In genomic region chr7:118855877-118856304, GRCm38 (mm10) we compare ENCODE assay signal across 8 mouse cellular contexts. TPM values are rescaled to one million over a fixed set of nuclear protein-coding genes. Genes with fewer than 3 reads are reported as not detected.
DNase-seq lines count a peak whose midpoint lies in the region; ATAC-seq and TF ChIP-seq lines count a peak whose summit lies in the region.

Gene Knop1, minus strand, starts transcription at chr7:118856254.

- H3K27me3 ChIP-seq in kidney, postnatal 0 days (ENCODE audit: insufficient read depth, low read length) = no peaks in the 10 kb centered on the region
- H3K27me3 ChIP-seq in forebrain, postnatal 0 days (ENCODE audit: insufficient read depth, low read length) = no peaks in the 10 kb centered on the region
- H3K27me3 ChIP-seq in hindbrain, embryonic 15.5 days = no peaks in the 10 kb centered on the region

- H3K36me3 ChIP-seq in kidney, postnatal 0 days (ENCODE audit: insufficient read depth, low read length) = peaks cover 15% of the 10 kb centered on the region; the same call in 1 of the 2 replicates
- H3K36me3 ChIP-seq in forebrain, postnatal 0 days (ENCODE audit: insufficient read depth) = peaks cover 17% of the 10 kb centered on the region
- H3K36me3 ChIP-seq in hindbrain, embryonic 15.5 days = peaks cover 10% of the 10 kb centered on the region; the same call in 1 of the 2 replicates

- DNase-seq in kidney, postnatal 0 days (ENCODE audit: low spot score) = peak; percentile 44
- DNase-seq in kidney, postnatal 25 days = no peak
- no peak for DNase-seq in forebrain, postnatal 0 days
- DNase-seq in lung, postnatal 36 days = peak; percentile 38
- no peak for DNase-seq in thymus, postnatal 10 days (ENCODE audit: low spot score in 2 of 2)
- DNase-seq in kidney, adult 9 months = no peak

- H3K27ac ChIP-seq in kidney, postnatal 0 days = peak within 1 kb of the TSS; percentile 77
- peak within 1 kb of the TSS; percentile 83 for H3K27ac ChIP-seq in forebrain, postnatal 0 days (ENCODE audit: low read depth, low read length)
- peak within 1 kb of the TSS; percentile 88 for H3K27ac ChIP-seq in hindbrain, embryonic 15.5 days (replicated peaks)

- H3K4me3 ChIP-seq in kidney, postnatal 0 days (replicated peaks; ENCODE audit: low read depth, low read length) = peak within 1 kb of the TSS; percentile 91
- peak within 1 kb of the TSS; percentile 77 for H3K4me3 ChIP-seq in forebrain, postnatal 0 days (ENCODE audit: low read depth, low read length)
- peak within 1 kb of the TSS; percentile 94 for H3K4me3 ChIP-seq in hindbrain, embryonic 15.5 days

- peak within 1 kb of the TSS; percentile 90 for H3K4me2 ChIP-seq in kidney, postnatal 0 days (ENCODE audit: low read length)
- peak within 1 kb of the TSS; percentile 70 for H3K4me2 ChIP-seq in forebrain, postnatal 0 days (ENCODE audit: low read depth)
- H3K4me2 ChIP-seq in hindbrain, embryonic 15.5 days = peak within 1 kb of the TSS; percentile 85

- 0 out of 2 replicates have a peak, but pooled peaks cover 4% of the 10 kb centered on the region for H3K4me1 ChIP-seq in kidney, postnatal 0 days (replicated peaks; ENCODE audit: insufficient read depth, low read length)
- H3K4me1 ChIP-seq in forebrain, postnatal 0 days (ENCODE audit: insufficient read depth) = peaks cover 12% of the 10 kb centered on the region
- H3K4me1 ChIP-seq in hindbrain, embryonic 15.5 days (replicated peaks) = peaks cover 26% of the 10 kb centered on the region

- peak; percentile 68; the same call in 1 of the 2 replicates for ATAC-seq in kidney, postnatal 0 days (replicated peaks; ENCODE audit: low FRiP score, low read depth)
- ATAC-seq in activated CD4-positive, CD25-positive, alpha-beta regulatory T cell, adult 4 months = peak; percentile 16
- ATAC-seq in forebrain, postnatal 0 days = peak; percentile 76
- ATAC-seq in hindbrain, embryonic 15.5 days (ENCODE audit: low FRiP score, low read depth) = peak; percentile 88; the same call in 1 of the 2 replicates

- WGBS in kidney, postnatal 0 days = under 1% methylated on average over 46 of the region's 46 CpGs
- 1% methylated on average over 46 of the region's 46 CpGs for WGBS in forebrain, postnatal 0 days
- under 1% methylated on average over 44 of the region's 46 CpGs for WGBS in hindbrain, embryonic 15.5 days

- H3K9ac ChIP-seq in kidney, postnatal 0 days (ENCODE audit: low read depth, low read length) = peak within 1 kb of the TSS; percentile 75
- H3K9ac ChIP-seq in forebrain, postnatal 0 days = peak within 1 kb of the TSS; percentile 71
- H3K9ac ChIP-seq in hindbrain, embryonic 15.5 days = peak within 1 kb of the TSS; percentile 75

- TF ChIP-seq CTCF in kidney, postnatal 0 days (IDR thresholded peaks at IDR 0.05; ENCODE audit: low read depth) = no peak
- TF ChIP-seq CTCF in forebrain, postnatal 0 days (IDR thresholded peaks at IDR 0.05; ENCODE audit: low read depth) = no peak

- no peaks in the 10 kb centered on the region for H3K9me3 ChIP-seq in kidney, postnatal 0 days (replicated peaks; ENCODE audit: low read length)
- no peaks in the 10 kb centered on the region for H3K9me3 ChIP-seq in forebrain, postnatal 0 days (ENCODE audit: low read length)
- H3K9me3 ChIP-seq in hindbrain, embryonic 15.5 days = no peaks in the 10 kb centered on the region

RNA-seq across cellular contexts. Expression of gene Knop1, which starts in this region (rescaled TPM):
- 101 TPM in 2 replicates for polyA plus RNA-seq in kidney, postnatal 0 days (2015; fragmentation: Nextera tagmentation; extraction: Ambion mirVana)
- polyA plus RNA-seq in activated CD4-positive, CD25-positive, alpha-beta regulatory T cell, adult 4 months (2017; shearing (Covaris generic)) = 10 to 100 TPM; 22.5 to 26.4 TPM
- total RNA-seq in forebrain, postnatal 0 days (2014; rRNA removed) = 30.2 and 41.5 TPM in 2 replicates
- polyA plus RNA-seq in forebrain, postnatal 0 days (2015; fragmentation: Nextera tagmentation; extraction: Ambion mirVana) = 65.6 and 75.0 TPM in 2 replicates
- polyA plus RNA-seq in hindbrain, embryonic 15.5 days (2015; fragmentation: Nextera tagmentation; extraction: Ambion mirVana) = 70.1 TPM in 2 replicates

Comparison
In these comparisons a context has a peak if more than half of its experiments do, and no peak if none do; other contexts are left out.
1. DNase-seq: peak in kidney, postnatal 0 days (single experiment) and lung, postnatal 36 days (single experiment); none in kidney, postnatal 25 days (0 of 2), forebrain, postnatal 0 days (single experiment), thymus, postnatal 10 days (0 of 2) and kidney, adult 9 months (single experiment).
2. ATAC-seq: peak in every context shown above with its lines; median percentile 88 in hindbrain, embryonic 15.5 days; 76 in forebrain, postnatal 0 days; 68 in kidney, postnatal 0 days; 16 in activated CD4-positive, CD25-positive, alpha-beta regulatory T cell, adult 4 months.
3. Peak in every context shown above with its lines, with median percentiles within 50 percentile points of each other: H3K27ac ChIP-seq, H3K4me2 ChIP-seq, H3K4me3 ChIP-seq and H3K9ac ChIP-seq.